Mouse (Mus musculus) v-Abl transformed pro-B cells (cell line): ENCODE measurements around the gene Klk9.

Experiments
- in situ Hi-C, 2 experiments: fragments of 400-800 bp; cut with MboI; formaldehyde crosslinking; loops; one replicate each; pipeline ENCODE4 v1.15.1; 2025; ENCODE audit not compliant: unreplicated experiment in 2 of 2

Gene Klk9

GRCm38 (mm10) chr7:43791591-43791990 is at the start of gene Klk9:
Gene Klk9 (plus strand): TSS chr7:43791891.
- in situ Hi-C loops = no loop called here

- in situ Hi-C loops = no loop called here
These were observed 43.9 kb upstream of the Klk9 start for GRCm38 (mm10) chr7:43747788-43748187.

GRCm38 (mm10) chr7:43752806-43753205 is 38.9 kb upstream of the Klk9 start:
- in situ Hi-C loops = no loop called here

GRCm38 (mm10) chr7:43766484-43766883 is 25.2 kb upstream of the Klk9 start:
- in situ Hi-C loops = no loop called here

GRCm38 (mm10) chr7:43768597-43768996 is 23.1 kb upstream of the Klk9 start, which contains the start of gene Klk12:
Gene Klk12 (plus strand): TSS chr7:43768897.
- in situ Hi-C loops = no loop called here

GRCm38 (mm10) chr7:43769636-43770035 is 22.1 kb upstream of the Klk9 start:
- in situ Hi-C loops = no loop called here

GRCm38 (mm10) chr7:43770701-43771100 is 21.0 kb upstream of the Klk9 start:
- in situ Hi-C loops = no loop called here

GRCm38 (mm10) chr7:43771916-43772315 is 19.8 kb upstream of the Klk9 start:
- in situ Hi-C loops = no loop called here

- in situ Hi-C loops = no loop called here
These were observed 18.8 kb upstream of the Klk9 start for GRCm38 (mm10) chr7:43772901-43773300.

- in situ Hi-C loops = no loop called here
These were observed 17.3 kb upstream of the Klk9 start, which contains the start of gene Klk11 for GRCm38 (mm10) chr7:43774364-43774763. Gene Klk11 (plus strand): TSS chr7:43774604.

GRCm38 (mm10) chr7:43774802-43775201 is 16.9 kb upstream of the Klk9 start:
- in situ Hi-C loops = no loop called here

GRCm38 (mm10) chr7:43775311-43776057 is 16.2 kb upstream of the Klk9 start:
- in situ Hi-C loops = no loop called here

GRCm38 (mm10) chr7:43776506-43776905 is 15.2 kb upstream of the Klk9 start:
- in situ Hi-C loops = no loop called here

- in situ Hi-C loops = no loop called here
These were observed 14.3 kb upstream of the Klk9 start for GRCm38 (mm10) chr7:43777423-43777822.

- in situ Hi-C loops = no loop called here
These were observed 13.3 kb upstream of the Klk9 start for GRCm38 (mm10) chr7:43778176-43778970.

- in situ Hi-C loops = no loop called here
These were observed 11.4 kb upstream of the Klk9 start for GRCm38 (mm10) chr7:43780241-43780640.

GRCm38 (mm10) chr7:43780746-43781145 is 10.9 kb upstream of the Klk9 start, which contains the start of gene Klk10:
Gene Klk10 (plus strand): TSS chr7:43781035.
- in situ Hi-C loops = no loop called here

GRCm38 (mm10) chr7:43781541-43781940 is 10.2 kb upstream of the Klk9 start:
- in situ Hi-C loops = no loop called here

- in situ Hi-C loops = no loop called here
These were observed 9.1 kb upstream of the Klk9 start for GRCm38 (mm10) chr7:43782275-43783265.

GRCm38 (mm10) chr7:43785286-43785685 is 6.4 kb upstream of the Klk9 start:
- in situ Hi-C loops = no loop called here
